Mouse (Mus musculus) layer of hippocampus, postnatal 14 days (tissue): Measurements from ENCODE around the gene Eloa. TPM values are rescaled to one million over a fixed set of nuclear protein-coding genes. Genes with fewer than 3 reads are reported as not detected.
"Not testable (repeated sequence)": the region's sequence is repeated elsewhere in the genome, so short reads cannot be mapped to it uniquely, and the experiment has no call there.

Experiments
- DNase-seq, 2 experiments: peaks; one replicate each; pipeline ENCODE4 v3.0.0; 2021 to 2022; ENCODE audit warnings: low spot score in 2 of 2, mixed read lengths in 1 of 2
- total RNA-seq, 2 experiments: library from RNA; stranded (reverse); gene quantifications; 2 replicates each; pipeline ENCODE4 v1.2.3; 2021

Eloa gene
- total RNA-seq, 2 experiments from 2014 or later: 31.7 TPM

- no peak for DNase-seq
These were observed 36.4 kb downstream of the Eloa start for GRCm38 (mm10) chr4:135985193-135985592.

- no peak for DNase-seq
These were observed 37.0 kb downstream of the Eloa start for GRCm38 (mm10) chr4:135984556-135984955.

DNA sequence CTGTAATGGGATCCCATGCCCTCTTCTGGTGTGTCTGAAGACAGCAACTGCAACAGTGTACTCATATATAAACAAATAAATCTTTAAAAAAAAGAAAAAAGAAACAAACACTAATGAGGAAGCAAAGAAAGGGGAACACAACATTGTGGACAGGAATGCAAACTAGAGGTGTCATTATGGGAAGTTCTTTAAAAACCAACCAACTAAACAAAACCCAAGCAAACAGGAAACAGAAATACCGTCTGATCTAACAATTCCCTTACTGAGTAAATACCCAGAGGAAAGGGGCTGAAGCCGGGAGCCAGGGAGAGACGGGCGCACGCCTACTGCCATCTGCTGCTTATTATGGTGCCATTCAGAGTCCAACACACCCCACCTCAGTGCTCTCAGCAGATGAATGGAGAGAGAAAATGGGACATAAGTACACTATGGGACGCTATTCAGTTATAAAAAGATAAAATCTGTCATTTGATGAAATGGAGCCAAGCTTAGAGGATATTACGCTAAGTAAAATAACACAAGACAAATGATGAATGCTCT is 40.0 kb downstream of the Eloa start:
- DNase-seq: peak in 1 of 2 experiments; percentile 93

- DNase-seq: not testable (repeated sequence)
These were observed 41.3 kb downstream of the Eloa start for GRCm38 (mm10) chr4:135980223-135980622.

DNA sequence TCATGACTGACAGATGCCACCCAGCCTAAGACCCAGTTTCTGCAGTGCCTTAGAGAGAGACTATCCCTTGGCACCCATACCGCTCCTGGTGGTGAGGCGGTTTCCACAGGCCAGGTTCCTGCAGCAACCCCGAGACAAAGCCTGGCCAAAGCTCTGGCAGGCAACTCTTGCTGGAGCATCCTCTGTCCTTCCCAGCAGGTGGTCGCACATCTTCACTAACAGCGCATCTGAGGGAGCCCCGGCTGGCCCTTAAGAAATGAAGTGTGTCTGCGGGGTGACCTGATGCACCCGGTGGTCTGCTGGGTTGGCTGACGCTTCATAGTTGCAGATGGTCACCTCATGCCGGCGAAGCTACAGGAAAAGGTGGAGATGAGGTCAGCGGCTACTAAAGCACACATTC is 45.4 kb downstream of the Eloa start:
- DNase-seq: no peak

DNA sequence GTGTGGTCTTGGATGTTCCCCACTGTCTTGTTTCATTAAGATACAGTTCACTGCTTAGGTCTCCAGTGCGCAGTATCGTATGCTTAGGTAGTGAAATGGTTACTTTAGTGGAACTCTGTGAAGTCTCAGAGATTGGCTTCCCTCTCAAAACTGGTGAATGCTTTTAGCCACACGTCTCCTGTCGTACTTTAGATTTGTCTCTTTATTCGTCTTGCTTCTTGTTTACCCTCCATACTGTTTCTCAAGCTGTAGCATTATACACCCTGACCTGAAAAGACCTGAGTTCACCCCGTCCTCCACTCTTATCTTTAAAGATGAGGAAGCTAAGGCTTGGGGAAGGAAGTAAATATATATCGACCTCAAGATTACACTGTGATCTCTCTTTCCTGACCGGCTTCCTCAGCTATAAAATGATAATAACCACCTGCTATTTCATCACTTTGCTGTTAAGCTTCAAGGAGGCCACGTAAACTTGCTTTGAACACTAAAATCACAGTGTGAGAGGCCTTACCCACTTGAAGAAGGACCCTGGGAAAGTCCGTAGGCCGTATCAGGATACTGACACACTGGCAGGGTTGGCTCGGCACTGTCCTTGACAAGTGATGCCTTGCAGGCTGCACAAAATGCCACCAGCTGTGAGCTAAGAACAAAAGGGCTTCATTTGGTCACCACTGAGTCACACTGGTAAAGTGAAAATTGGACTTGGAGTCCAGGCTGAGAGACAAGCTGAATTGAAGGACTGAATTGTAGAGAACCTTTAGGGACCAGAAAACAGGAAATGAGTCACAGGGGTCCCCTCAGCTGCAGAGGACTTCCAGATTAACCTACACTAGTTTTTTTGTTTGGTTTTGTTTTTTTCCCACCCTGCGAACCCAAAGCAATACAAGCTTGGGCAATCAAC is 48.4 kb downstream of the Eloa start:
- no peak for DNase-seq

DNA sequence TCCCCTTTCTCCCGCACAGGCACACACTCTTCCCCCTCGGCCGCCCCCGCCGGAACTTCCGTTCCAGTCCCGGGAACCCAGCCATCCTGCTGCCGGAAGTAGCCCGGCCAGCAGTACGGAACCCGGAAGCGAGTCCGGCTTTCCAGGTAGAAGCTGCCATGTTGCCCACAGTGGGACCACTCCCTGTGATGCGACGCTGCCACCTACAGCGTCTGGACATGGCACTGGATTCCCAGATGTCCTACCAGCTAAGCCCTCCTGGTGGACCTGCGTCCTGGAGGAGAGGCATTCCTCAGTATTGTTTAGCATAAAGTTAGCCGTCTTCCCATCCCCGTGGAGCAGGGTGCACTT is 49.0 kb downstream of the Eloa start, which contains the start of gene Lypla2:
Gene Lypla2, minus strand, starts transcription at position 71 of the 351 bp plus-strand sequence.
- peak; percentile 87 to 91 for DNase-seq

DNA sequence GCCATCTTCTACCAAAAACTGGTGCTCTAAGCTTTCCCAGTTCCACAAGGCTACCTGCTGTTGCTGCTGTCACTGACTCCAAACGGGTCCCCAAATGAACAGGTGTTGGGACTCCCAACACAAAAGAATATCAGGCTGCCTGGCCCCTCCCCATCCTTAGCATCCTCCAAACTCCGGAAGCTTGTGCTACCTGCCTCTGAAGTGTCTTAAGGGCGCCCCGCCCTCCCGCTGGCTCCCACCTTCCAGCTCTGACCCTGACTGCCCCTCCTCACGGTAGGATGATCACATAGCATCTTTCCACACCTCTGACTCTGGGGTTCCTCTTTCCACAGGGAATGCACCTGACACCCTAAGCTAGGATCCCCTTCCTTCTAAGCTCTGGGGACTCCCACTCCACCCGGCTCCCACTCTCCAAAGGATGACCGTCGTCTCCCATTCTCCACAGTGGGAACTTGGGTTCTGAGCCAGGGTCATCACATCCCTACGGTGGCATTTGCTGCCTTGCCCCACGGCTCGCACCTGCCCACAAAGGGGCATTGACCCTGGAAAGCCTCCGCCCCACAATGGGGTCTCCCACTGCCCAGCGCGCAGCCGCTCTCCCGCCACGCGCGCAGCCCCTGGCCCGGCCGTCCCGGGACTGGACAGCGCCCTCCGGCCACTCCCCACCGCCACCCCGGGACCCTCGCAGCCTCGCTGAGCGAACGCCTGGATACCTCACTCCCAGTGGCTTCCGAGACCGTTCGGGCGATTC is 49.6 kb downstream of the Eloa start:
- no peak for DNase-seq

DNA sequence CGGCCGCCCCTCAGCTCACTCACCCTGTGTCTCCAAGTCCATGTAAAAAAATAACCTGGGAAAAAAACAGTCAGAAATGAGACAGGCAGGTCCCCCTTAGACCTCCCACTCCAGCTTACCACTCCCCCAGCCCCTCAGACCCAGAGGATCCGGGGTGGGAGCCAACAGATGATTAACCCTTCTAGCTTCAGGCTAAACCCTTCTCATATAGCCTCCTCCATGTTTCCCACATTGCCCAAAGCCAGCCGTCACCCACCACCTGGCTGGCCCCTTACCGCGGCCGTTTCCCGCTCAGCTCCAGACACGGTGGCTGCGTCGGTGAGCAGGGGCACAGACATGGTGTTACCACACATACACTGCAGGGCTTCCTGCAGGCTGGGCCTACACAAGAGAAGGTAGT is 51.0 kb downstream of the Eloa start:
- no peak for DNase-seq

GRCm38 (mm10) chr4:135969070-135969750 is 52.4 kb downstream of the Eloa start:
- DNase-seq: no peak

DNA sequence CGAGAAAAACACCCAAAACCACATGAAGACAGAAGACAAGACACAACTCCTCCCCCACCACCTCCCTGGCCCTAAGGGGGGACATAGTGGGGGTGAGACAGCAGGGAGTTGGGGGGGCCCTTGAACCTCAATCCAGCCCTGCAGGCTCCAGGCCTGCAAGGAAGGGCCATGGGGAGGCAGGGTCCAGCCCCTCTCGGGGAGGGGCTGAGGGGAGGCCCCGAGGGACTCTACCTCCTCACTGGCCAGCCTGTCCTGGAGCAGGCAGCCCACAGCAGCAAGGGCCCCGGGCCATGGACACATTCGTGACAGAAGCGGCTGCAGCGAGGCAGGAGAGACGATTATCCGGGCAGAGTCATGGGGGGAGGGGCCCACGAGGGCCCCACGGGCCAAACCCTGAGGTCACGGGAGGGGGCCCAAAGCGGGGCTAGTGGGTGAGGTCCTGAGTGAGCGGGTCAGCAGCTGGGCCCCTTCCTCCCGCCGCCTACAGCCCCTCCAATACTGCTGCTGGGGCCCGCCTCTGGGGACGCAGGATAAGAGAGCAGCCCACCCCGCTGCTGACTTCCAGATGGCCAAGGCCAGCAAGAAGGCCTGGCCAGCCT is 53.2 kb downstream of the Eloa start:
- no peak for DNase-seq

DNA sequence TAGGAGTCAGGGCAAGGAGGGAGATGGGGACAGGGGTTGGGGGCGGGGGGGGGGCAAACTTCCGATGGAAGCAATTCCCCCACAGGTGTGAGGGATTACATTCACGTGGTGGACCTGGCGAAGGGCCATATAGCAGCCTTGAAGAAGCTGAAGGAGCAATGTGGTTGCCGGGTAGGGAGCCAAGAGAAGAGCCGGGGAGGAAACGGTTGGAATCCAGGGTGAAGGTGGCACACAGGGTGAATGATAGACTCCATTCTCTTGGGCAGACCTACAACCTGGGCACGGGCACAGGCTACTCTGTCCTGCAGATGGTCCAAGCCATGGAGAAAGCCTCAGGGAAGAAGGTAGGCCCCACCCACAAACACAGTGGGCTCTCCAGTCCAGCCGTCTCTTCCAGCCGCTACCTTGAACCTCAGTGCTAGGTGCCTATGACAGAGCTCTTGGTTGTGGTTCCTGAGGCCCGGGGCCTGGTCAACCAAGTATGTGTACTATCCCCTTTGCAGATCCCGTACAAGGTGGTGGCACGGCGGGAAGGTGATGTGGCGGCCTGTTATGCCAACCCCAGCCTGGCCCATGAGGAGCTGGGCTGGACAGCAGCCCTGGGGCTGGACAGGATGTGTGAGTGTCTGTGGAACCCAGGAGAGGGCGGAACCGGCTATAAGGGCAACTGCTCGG is 54.3 kb downstream of the Eloa start:
- DNase-seq: no peak

- no peak for DNase-seq
These were observed 55.3 kb downstream of the Eloa start for GRCm38 (mm10) chr4:135966283-135966682.

DNA sequence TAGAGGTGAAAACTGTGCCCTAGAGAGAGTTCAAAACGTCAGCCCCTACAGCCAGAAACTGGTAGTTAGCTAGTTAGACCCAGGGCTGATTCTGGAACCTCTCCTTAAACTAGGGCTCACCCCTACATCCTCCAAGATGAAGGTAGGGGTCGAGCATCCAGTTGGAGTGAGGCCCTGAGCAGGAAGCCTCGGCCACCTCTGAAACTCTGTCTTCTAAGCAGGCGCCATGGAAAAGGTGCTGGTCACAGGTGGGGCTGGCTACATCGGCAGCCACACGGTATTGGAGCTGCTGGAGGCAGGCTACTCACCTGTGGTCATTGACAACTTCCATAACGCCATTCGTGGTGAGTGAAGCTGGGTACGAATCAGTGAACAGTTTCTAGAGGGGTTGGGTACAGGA is 56.5 kb downstream of the Eloa start:
- DNase-seq: no peak

DNA sequence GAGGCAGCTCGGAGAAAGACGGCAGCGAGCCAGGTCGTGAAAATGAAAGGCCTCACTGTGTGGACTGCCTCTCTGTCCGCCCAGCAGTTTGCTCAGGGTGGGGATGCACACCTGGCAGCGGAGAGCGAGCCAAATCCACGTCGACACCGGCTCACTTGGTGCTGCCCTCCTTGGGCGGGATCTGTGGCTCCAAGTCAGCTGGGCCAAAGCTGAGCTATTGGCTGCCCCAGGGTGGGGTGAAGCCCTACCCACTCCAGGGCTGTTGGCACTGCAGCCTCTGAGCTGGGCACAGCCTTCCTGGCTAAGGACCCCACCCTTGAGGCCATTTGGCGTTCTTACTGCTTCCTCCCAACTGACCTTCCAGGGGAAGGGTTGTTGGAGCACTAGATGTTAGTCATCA is 57.1 kb downstream of the Eloa start:
- no peak for DNase-seq

DNA sequence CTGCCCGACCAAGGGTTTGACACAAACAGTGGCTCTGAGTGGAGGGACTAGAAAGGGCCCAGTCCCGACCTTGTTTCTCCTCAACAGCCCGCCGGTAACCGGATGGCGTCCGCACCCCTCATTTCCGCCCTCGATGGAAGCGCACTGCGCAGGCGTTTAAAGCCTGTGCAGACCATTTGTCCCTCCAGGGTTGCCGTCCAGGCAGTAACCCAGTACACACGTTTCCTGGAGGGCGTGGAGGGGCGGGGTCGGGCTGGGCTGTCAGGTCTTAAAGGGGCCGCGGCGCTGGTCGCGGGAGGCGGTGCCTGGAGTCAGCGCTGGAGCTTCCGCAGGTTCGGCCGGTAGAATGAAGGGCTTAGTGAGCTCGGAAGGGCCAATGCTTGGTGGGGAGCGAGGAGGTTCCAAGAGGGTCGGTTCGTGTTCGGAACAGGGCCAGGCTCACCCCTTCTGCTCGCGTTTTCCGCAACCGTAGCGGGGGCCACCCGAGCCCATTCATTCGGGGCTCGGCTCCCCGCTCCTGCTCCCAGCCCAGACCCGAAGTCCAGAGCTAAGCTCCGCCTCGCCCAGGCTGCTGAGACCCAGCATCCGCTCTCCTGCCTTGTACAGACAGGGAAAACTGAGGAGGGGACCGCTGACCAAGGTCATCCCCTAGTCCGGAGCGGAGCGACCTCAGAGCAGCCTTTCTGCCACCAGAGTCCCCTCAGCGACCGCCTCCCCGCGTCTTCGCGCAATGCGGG is 57.9 kb downstream of the Eloa start, which contains the start of gene Gale:
Gene Gale, plus strand, starts transcription at position 271 of the 737 bp plus-strand sequence.
- DNase-seq: peak; percentile 88 to 94

GRCm38 (mm10) chr4:135962946-135963345 is 58.6 kb downstream of the Eloa start:
- no peak for DNase-seq

DNA sequence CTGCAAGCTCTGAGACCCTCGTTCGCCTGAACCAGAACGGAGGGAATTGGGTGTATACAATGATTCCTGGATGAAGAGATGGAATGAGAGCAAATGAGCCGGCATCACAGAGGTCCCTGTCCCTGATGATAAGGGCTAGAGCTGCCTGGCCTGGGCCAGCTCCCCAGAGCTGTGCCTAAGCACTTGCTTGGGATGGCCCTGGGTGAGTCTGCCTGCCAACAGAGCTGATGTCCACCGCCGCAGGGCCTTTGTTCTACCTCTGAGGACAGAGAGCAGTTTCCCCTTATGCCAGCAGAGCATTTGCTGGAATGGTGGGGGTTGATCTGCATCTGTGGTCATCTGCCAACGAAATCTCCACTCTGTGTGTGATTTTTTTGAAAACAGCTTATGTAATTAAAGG is 59.4 kb downstream of the Eloa start:
- no peak for DNase-seq

GRCm38 (mm10) chr4:135961709-135962108 is 59.9 kb downstream of the Eloa start:
- no peak for DNase-seq

DNA sequence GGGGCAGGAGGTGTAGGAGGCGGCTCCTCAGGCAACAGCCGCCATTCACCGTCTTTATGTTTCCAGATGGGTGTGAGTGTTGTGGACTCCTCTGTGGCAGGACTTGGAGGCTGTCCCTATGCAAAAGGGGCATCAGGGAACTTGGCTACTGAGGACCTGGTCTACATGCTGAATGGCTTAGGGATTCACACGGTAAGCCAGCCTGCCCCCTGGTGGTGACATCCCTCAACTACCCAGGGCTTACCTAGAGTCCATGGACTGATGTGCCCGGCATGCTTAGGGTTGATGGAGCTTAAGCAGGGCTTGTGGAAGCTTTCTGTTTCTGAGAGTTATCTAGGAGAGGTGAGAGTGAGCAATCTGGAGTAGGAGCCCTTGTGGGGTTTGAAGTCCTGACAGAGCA is 60.8 kb downstream of the Eloa start:
- peak; percentile 73 for DNase-seq
